8 mouse cellular contexts compared by ENCODE assay signal in the genomic region with DNA sequence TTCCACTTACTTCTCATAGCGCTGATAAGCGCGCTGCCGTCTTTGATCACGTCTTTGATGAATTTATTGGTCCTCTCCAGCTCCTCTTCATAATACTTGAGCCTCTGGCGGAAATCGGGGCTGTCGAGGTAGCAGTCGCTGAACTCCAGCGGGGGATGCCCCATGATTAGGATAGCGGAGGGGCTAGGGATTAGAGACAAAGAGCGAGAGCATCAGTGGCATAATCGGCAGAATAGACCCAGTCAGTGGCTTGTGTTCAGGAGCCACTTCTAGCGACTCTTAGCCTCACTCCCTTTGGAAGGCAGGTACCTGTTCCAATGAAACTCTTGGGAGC. TPM values are rescaled to one million over a fixed set of nuclear protein-coding genes. Genes with fewer than 3 reads are reported as not detected.
A peak's percentile ranks its signal among the peaks of the same experiment; 100 is the strongest.
DNase-seq lines count a peak whose midpoint lies in the region; ATAC-seq and TF ChIP-seq lines count a peak whose summit lies in the region.

No protein-coding gene starts in this region.

- H3K4me1 ChIP-seq in lung, embryonic 14.5 days (ENCODE audit: insufficient read depth): no peaks in the 10 kb centered on the region
- H3K4me1 ChIP-seq in embryonic fibroblast, embryonic 13.5 days (ENCODE audit: control insufficient read depth, insufficient read depth, low read length): no peaks in the 10 kb centered on the region
- no peaks in the 10 kb centered on the region for H3K4me1 ChIP-seq in intestine, postnatal 0 days (replicated peaks; ENCODE audit: control insufficient read depth, insufficient read depth, low read length)
- no peaks in the 10 kb centered on the region for H3K4me1 ChIP-seq in neural tube, embryonic 12.5 days

- peak overlapping the region; percentile 54 for H3K9ac ChIP-seq in lung, embryonic 14.5 days
- peak overlapping the region; percentile 53 for H3K9ac ChIP-seq in intestine, postnatal 0 days (ENCODE audit: low read depth, low read length)
- H3K9ac ChIP-seq in neural tube, embryonic 12.5 days: peak overlapping the region; percentile 57

- peak overlapping the region; percentile 48 for H3K4me3 ChIP-seq in lung, embryonic 14.5 days (ENCODE audit: low read depth, low read length)
- peak overlapping the region; percentile 59 for H3K4me3 ChIP-seq in embryonic fibroblast, embryonic 13.5 days (ENCODE audit: insufficient read depth, low read length)
- H3K4me3 ChIP-seq in intestine, postnatal 0 days (ENCODE audit: low read depth, low read length): peak overlapping the region; percentile 52
- peak overlapping the region; percentile 54 for H3K4me3 ChIP-seq in neural tube, embryonic 12.5 days

- no peak for DNase-seq in lung, embryonic 14.5 days
- no peak for DNase-seq in lung, postnatal 25 days (ENCODE audit: low spot score)
- no peak for DNase-seq in spleen, adult 18-20 months
- no peak for DNase-seq in cerebellum, postnatal 4 days (ENCODE audit: low spot score in 2 of 2)
- no peak for DNase-seq in Muller cell, postnatal 12 days (ENCODE audit: inconsistent ontology term)

- H3K27ac ChIP-seq in lung, embryonic 14.5 days (ENCODE audit: low read depth): peak overlapping the region; percentile 84; the same call in 1 of the 2 replicates
- no peak overlapping the region for H3K27ac ChIP-seq in embryonic fibroblast, embryonic 13.5 days (ENCODE audit: insufficient read depth, low read length)
- peak overlapping the region; percentile 54; the same call in 1 of the 2 replicates for H3K27ac ChIP-seq in intestine, postnatal 0 days (ENCODE audit: low read depth, low read length)
- H3K27ac ChIP-seq in neural tube, embryonic 12.5 days: 0 out of 2 replicates have a peak overlapping the region, but pooled peaks have one; percentile 46

- peak overlapping the region; percentile 64 for H3K4me2 ChIP-seq in lung, embryonic 14.5 days
- peak overlapping the region; percentile 66 for H3K4me2 ChIP-seq in intestine, postnatal 0 days (replicated peaks; ENCODE audit: low read depth)
- peak overlapping the region; percentile 54 for H3K4me2 ChIP-seq in neural tube, embryonic 12.5 days (replicated peaks)

- H3K9me3 ChIP-seq in lung, embryonic 14.5 days (ENCODE audit: low read depth, low read length): no peaks in the 10 kb centered on the region
- H3K9me3 ChIP-seq in intestine, postnatal 0 days (ENCODE audit: control insufficient read depth): no peaks in the 10 kb centered on the region
- no peaks in the 10 kb centered on the region for H3K9me3 ChIP-seq in neural tube, embryonic 12.5 days

- no peak for ATAC-seq in lung, embryonic 14.5 days (ENCODE audit: insufficient read depth)
- ATAC-seq in intestine, postnatal 0 days: no peak; the same call in 1 of the 2 replicates
- no peak; the same call in 1 of the 2 replicates for ATAC-seq in neural tube, embryonic 12.5 days (ENCODE audit: low FRiP score, low read depth)

- TF ChIP-seq POLR2A in embryonic fibroblast, embryonic 13.5 days (IDR thresholded peaks at IDR 0.05; ENCODE audit: low read depth, low read length): no peak

- WGBS in lung, embryonic 14.5 days: 8% methylated on average over 14 of the region's 14 CpGs
- WGBS in intestine, postnatal 0 days: 17% methylated on average over 14 of the region's 14 CpGs
- WGBS in neural tube, embryonic 12.5 days: 13% methylated on average over 14 of the region's 14 CpGs

- TF ChIP-seq CTCF in lung, embryonic 14.5 days (IDR thresholded peaks at IDR 0.05; ENCODE audit: low read depth): no peak
- no peak for TF ChIP-seq CTCF in embryonic fibroblast, embryonic 13.5 days (IDR thresholded peaks at IDR 0.05; ENCODE audit: borderline replicate concordance, insufficient read depth, low read length)
- no peak for TF ChIP-seq CTCF in intestine, postnatal 0 days (IDR thresholded peaks at IDR 0.05; ENCODE audit: low read depth)

- no peaks in the 10 kb centered on the region for H3K36me3 ChIP-seq in lung, embryonic 14.5 days (ENCODE audit: insufficient read depth)
- H3K36me3 ChIP-seq in intestine, postnatal 0 days (ENCODE audit: control insufficient read depth, insufficient read depth): no peaks in the 10 kb centered on the region
- H3K36me3 ChIP-seq in neural tube, embryonic 12.5 days: no peaks in the 10 kb centered on the region

- H3K27me3 ChIP-seq in lung, embryonic 14.5 days (ENCODE audit: insufficient read depth, low read length): no peaks in the 10 kb centered on the region
- H3K27me3 ChIP-seq in intestine, postnatal 0 days (replicated peaks; ENCODE audit: control insufficient read depth, insufficient read depth, low read length): no peaks in the 10 kb centered on the region
- 0 out of 2 replicates have a peak, but pooled peaks cover 3% of the 10 kb centered on the region for H3K27me3 ChIP-seq in neural tube, embryonic 12.5 days (replicated peaks)

RNA-seq across cellular contexts. Expression of gene Ophn1, which starts 0.8 kb away (rescaled TPM):
- 13.2 and 14.6 TPM in 2 replicates for polyA plus RNA-seq in lung, embryonic 14.5 days (2014; fragmentation: Nextera tagmentation; extraction: Ambion mirVana)
- polyA plus RNA-seq in embryonic fibroblast, embryonic 13.5 days (2011; ENCODE audit: insufficient read length, low read depth, missing spikeins): 7.2 and 9.6 TPM in 2 replicates
- 4.8 and 5.2 TPM in 2 replicates for polyA plus RNA-seq in intestine, postnatal 0 days (2015; fragmentation: Nextera tagmentation; extraction: Ambion mirVana)
- 27.8 and 30.5 TPM in 2 replicates for polyA plus RNA-seq in neural tube, embryonic 12.5 days (2016; fragmentation: Nextera tagmentation; extraction: Ambion mirVana)

RNA-seq across cellular contexts. Expression of gene Yipf6, which starts 46.1 kb away (rescaled TPM):
- 28.1 and 30.3 TPM in 2 replicates for polyA plus RNA-seq in lung, embryonic 14.5 days (2014; fragmentation: Nextera tagmentation; extraction: Ambion mirVana)
- polyA plus RNA-seq in embryonic fibroblast, embryonic 13.5 days (2011; ENCODE audit: insufficient read length, low read depth, missing spikeins): 26.9 and 29.5 TPM in 2 replicates
- polyA plus RNA-seq in intestine, postnatal 0 days (2015; fragmentation: Nextera tagmentation; extraction: Ambion mirVana): 28.3 and 32.3 TPM in 2 replicates
- 21.9 and 22.1 TPM in 2 replicates for polyA plus RNA-seq in neural tube, embryonic 12.5 days (2016; fragmentation: Nextera tagmentation; extraction: Ambion mirVana)
